Mouse (Mus musculus): ENCODE data around the gene Sebox. TPM values are rescaled to one million over a fixed set of nuclear protein-coding genes. Genes with fewer than 3 reads are reported as not detected.

The Sebox gene
- polyA plus RNA-seq, 1 experiment from 2014 or later, result not detected

GRCm38 (mm10) chr11:78501529-78501928 is 1.7 kb upstream of the Sebox start:
- WGBS, result 86% methylated on average over 20 of the region's 20 CpGs

GRCm38 (mm10) chr11:78505430-78505829 is 2.2 kb downstream of the Sebox start:
- H3K36me3 ChIP-seq, result peaks cover 49% of the 10 kb centered on the region
- 82% methylated on average over 3 of the region's 3 CpGs for WGBS

More at GRCm38 (mm10) chr11:78501529-78501928, 1.7 kb upstream of the Sebox start:
- Histone ChIP-seq H3K36me3 (peaks cover 13% of the 10 kb centered on the region), H3K4me1 (replicated peaks) (peaks cover 36% of the 10 kb centered on the region), H3K4me3 (no peak overlapping the region), H3K9me3 (no peaks in the 10 kb centered on the region), H3K27me3 (ENCODE audit: insufficient read depth, poor library complexity, severe bottlenecking) (peaks cover 35% of the 10 kb centered on the region), H3K27ac (no peak overlapping the region)
- DNase-seq (ENCODE audit: low spot score), result no peak

GRCm38 (mm10) chr11:78509148-78509547 is 5.9 kb downstream of the Sebox start:
- Histone ChIP-seq H3K36me3 (peaks cover 54% of the 10 kb centered on the region), H3K27me3 (ENCODE audit: insufficient read depth, poor library complexity, severe bottlenecking) (no peaks in the 10 kb centered on the region)
- DNase-seq (ENCODE audit: low spot score), result no peak

More at GRCm38 (mm10) chr11:78505430-78505829, 2.2 kb downstream of the Sebox start:
- Histone ChIP-seq H3K27ac (no peak overlapping the region), H3K4me1 (replicated peaks) (no peaks in the 10 kb centered on the region; the same call in 1 of the 2 replicates), H3K4me3 (no peak overlapping the region), H3K9me3 (no peaks in the 10 kb centered on the region), H3K27me3 (ENCODE audit: insufficient read depth, poor library complexity, severe bottlenecking) (peaks cover 10% of the 10 kb centered on the region; the same call in 1 of the 2 replicates)
- no peak for DNase-seq (ENCODE audit: low spot score)

GRCm38 (mm10) chr11:78512025-78512957 is 9.0 kb downstream of the Sebox start, which contains the start of the genes Tmem199 and Poldip2:
Gene Tmem199 (minus strand): TSS chr11:78512172.
Gene Poldip2 (plus strand): TSS chr11:78512193.
- peaks cover 26% of the 10 kb centered on the region for H3K4me1 ChIP-seq (replicated peaks)
- peak; percentile 96 for DNase-seq (ENCODE audit: low spot score)
- peaks cover 61% of the 10 kb centered on the region for H3K36me3 ChIP-seq
- no peaks in the 10 kb centered on the region for H3K9me3 ChIP-seq
- WGBS, result under 1% methylated on average over 67 of the region's 67 CpGs
- H3K27ac ChIP-seq, result peak within 1 kb of the TSS; percentile 97
- H3K27me3 ChIP-seq (ENCODE audit: insufficient read depth, poor library complexity, severe bottlenecking), result no peaks in the 10 kb centered on the region
- peak within 1 kb of the TSS; percentile 88 for H3K4me3 ChIP-seq

More at GRCm38 (mm10) chr11:78509148-78509547, 5.9 kb downstream of the Sebox start:
- no peaks in the 10 kb centered on the region for H3K9me3 ChIP-seq
- no peak overlapping the region for H3K4me3 ChIP-seq
- H3K27ac ChIP-seq, result no peak overlapping the region
- peaks cover 26% of the 10 kb centered on the region for H3K4me1 ChIP-seq (replicated peaks)
- WGBS, result 77% methylated on average over 5 of the region's 5 CpGs

- Histone ChIP-seq H3K4me1 (replicated peaks) (peaks cover 26% of the 10 kb centered on the region), H3K36me3 (peaks cover 61% of the 10 kb centered on the region), H3K27me3 (ENCODE audit: insufficient read depth, poor library complexity, severe bottlenecking) (no peaks in the 10 kb centered on the region), H3K27ac (peak overlapping the region; percentile 97), H3K4me3 (peak overlapping the region; percentile 88), H3K9me3 (no peaks in the 10 kb centered on the region)
- 83% methylated on average over 3 of the region's 3 CpGs for WGBS
- no peak for DNase-seq (ENCODE audit: low spot score)
Measured at GRCm38 (mm10) chr11:78513106-78513790, 10.0 kb downstream of the Sebox start.

GRCm38 (mm10) chr11:78515549-78516325 is 12.5 kb downstream of the Sebox start:
- H3K4me3 ChIP-seq, result no peak overlapping the region
- peaks cover 68% of the 10 kb centered on the region for H3K36me3 ChIP-seq
- no peaks in the 10 kb centered on the region for H3K9me3 ChIP-seq
- WGBS, result 61% methylated on average over 2 of the region's 2 CpGs
- peaks cover 25% of the 10 kb centered on the region for H3K4me1 ChIP-seq (replicated peaks)
- no peaks in the 10 kb centered on the region for H3K27me3 ChIP-seq (ENCODE audit: insufficient read depth, poor library complexity, severe bottlenecking)
- DNase-seq (ENCODE audit: low spot score), result no peak
- no peak overlapping the region for H3K27ac ChIP-seq

- Histone ChIP-seq H3K27ac (no peak overlapping the region), H3K9me3 (no peaks in the 10 kb centered on the region), H3K4me1 (replicated peaks) (no peaks in the 10 kb centered on the region), H3K4me3 (no peak overlapping the region), H3K27me3 (ENCODE audit: insufficient read depth, poor library complexity, severe bottlenecking) (no peaks in the 10 kb centered on the region), H3K36me3 (peaks cover 97% of the 10 kb centered on the region)
- DNase-seq (ENCODE audit: low spot score), result no peak
- 92% methylated on average over 10 of the region's 10 CpGs for WGBS
Measured at GRCm38 (mm10) chr11:78518931-78519330, 15.7 kb downstream of the Sebox start.

- H3K27ac ChIP-seq, result no peak overlapping the region
- H3K27me3 ChIP-seq (ENCODE audit: insufficient read depth, poor library complexity, severe bottlenecking), result no peaks in the 10 kb centered on the region
- H3K4me3 ChIP-seq, result no peak overlapping the region
- H3K36me3 ChIP-seq, result peaks cover 97% of the 10 kb centered on the region
- 92% methylated on average over 3 of the region's 3 CpGs for WGBS
- H3K4me1 ChIP-seq (replicated peaks), result no peaks in the 10 kb centered on the region
- DNase-seq (ENCODE audit: low spot score), result no peak
- no peaks in the 10 kb centered on the region for H3K9me3 ChIP-seq
Measured at GRCm38 (mm10) chr11:78521880-78522279, 18.6 kb downstream of the Sebox start.

GRCm38 (mm10) chr11:78522481-78522997 is 19.3 kb downstream of the Sebox start:
- Histone ChIP-seq H3K36me3 (peaks cover 100% of the 10 kb centered on the region), H3K4me1 (replicated peaks) (no peaks in the 10 kb centered on the region)

GRCm38 (mm10) chr11:78523241-78523955 is 20.2 kb downstream of the Sebox start:
- 74% methylated on average over 9 of the region's 9 CpGs for WGBS
- H3K27ac ChIP-seq, result no peak overlapping the region
- H3K4me3 ChIP-seq, result no peak overlapping the region
- H3K9me3 ChIP-seq, result no peaks in the 10 kb centered on the region
- no peak for DNase-seq (ENCODE audit: low spot score)
- H3K27me3 ChIP-seq (ENCODE audit: insufficient read depth, poor library complexity, severe bottlenecking), result no peaks in the 10 kb centered on the region
- H3K36me3 ChIP-seq, result peaks cover 100% of the 10 kb centered on the region
- H3K4me1 ChIP-seq (replicated peaks), result no peaks in the 10 kb centered on the region

More at GRCm38 (mm10) chr11:78522481-78522997, 19.3 kb downstream of the Sebox start:
- H3K27ac ChIP-seq, result no peak overlapping the region
- no peaks in the 10 kb centered on the region for H3K27me3 ChIP-seq (ENCODE audit: insufficient read depth, poor library complexity, severe bottlenecking)
- H3K4me3 ChIP-seq, result no peak overlapping the region
- 94% methylated on average over 1 of the region's 1 CpGs for WGBS
- no peaks in the 10 kb centered on the region for H3K9me3 ChIP-seq
- no peak for DNase-seq (ENCODE audit: low spot score)

GRCm38 (mm10) chr11:78524838-78525237 is 21.6 kb downstream of the Sebox start:
- no peak overlapping the region for H3K27ac ChIP-seq
- H3K4me3 ChIP-seq, result no peak overlapping the region
- DNase-seq (ENCODE audit: low spot score), result no peak
- H3K9me3 ChIP-seq, result no peaks in the 10 kb centered on the region
- H3K36me3 ChIP-seq, result peaks cover 100% of the 10 kb centered on the region
- WGBS, result 91% methylated on average over 2 of the region's 2 CpGs
- no peaks in the 10 kb centered on the region for H3K27me3 ChIP-seq (ENCODE audit: insufficient read depth, poor library complexity, severe bottlenecking)
- no peaks in the 10 kb centered on the region for H3K4me1 ChIP-seq (replicated peaks)
